Mouse (Mus musculus) forebrain, embryonic 13.5 days (tissue): ENCODE results near the gene Atf7. TPM values are rescaled to one million over a fixed set of nuclear protein-coding genes. Genes with fewer than 3 reads are reported as not detected.

Source experiments
- ATAC-seq: fragments of 200-750 bp; cut with Nextera tagmentation; 2 replicates; pipeline ENCODE4 v1.8.0; 2017
- H3K27ac ChIP-seq: fragments of 300-500 bp; sonication (generic); 2 replicates; pipeline ENCODE4 v1.5.1; 2015; ENCODE audit warnings: inconsistent platforms, mild to moderate bottlenecking, moderate library complexity
- H3K27me3 ChIP-seq: fragments of 300-500 bp; sonication (generic); 2 replicates; pipeline ENCODE4 v1.6.1; 2015; ENCODE audit warnings: mild to moderate bottlenecking, inconsistent platforms
- H3K36me3 ChIP-seq: fragments of 300-500 bp; sonication (generic); 2 replicates; pipeline ENCODE4 v1.6.1; 2015; ENCODE audit warnings: mild to moderate bottlenecking, inconsistent platforms; ENCODE audit not compliant: poor library complexity, severe bottlenecking
- H3K4me1 ChIP-seq: fragments of 300-500 bp; sonication (generic); 2 replicates; pipeline ENCODE4 v1.6.1; 2015; ENCODE audit warnings: inconsistent platforms
- H3K4me2 ChIP-seq: fragments of 300-500 bp; sonication (generic); 2 replicates; pipeline ENCODE4 v1.6.1; 2015; ENCODE audit warnings: inconsistent platforms, mild to moderate bottlenecking, moderate library complexity
- H3K4me3 ChIP-seq: fragments of 300-500 bp; sonication (generic); 2 replicates; pipeline ENCODE4 v1.5.1; 2015; ENCODE audit warnings: mild to moderate bottlenecking, inconsistent platforms
- H3K9ac ChIP-seq: fragments of 300-500 bp; sonication (generic); 2 replicates; pipeline ENCODE4 v1.6.1; 2015; ENCODE audit warnings: mild to moderate bottlenecking, inconsistent platforms
- H3K9me3 ChIP-seq: fragments of 300-500 bp; sonication (generic); replicated peaks from 2 replicates; pipeline ENCODE4 v1.6.1; 2016; ENCODE audit warnings: inconsistent platforms
- WGBS: fragments of 180-500 bp; shearing (Covaris S2); methylation state at CpG from one replicate; pipeline ENCODE4 v1.1.7; 2015; 5-methylcytosine and 5-hydroxymethylcytosine counted together
- microRNA counts: library from miRNA; unstranded; fragments of <30 nt; microRNA quantifications from one replicate; lab custom pipeline; 2016
- microRNA-seq: library from miRNA; unstranded; fragments of <30 nt; microRNA quantifications from one replicate; pipeline ENCODE4, GENCODE M21; 2016
- polyA plus RNA-seq: library from polyadenylated mRNA; unstranded; fragments of >200 nt; fragmentation: Nextera tagmentation; extraction: Ambion mirVana; gene quantifications from 2 replicates; pipeline ENCODE4 v1.2.1, GENCODE M21; 2015

Atf7 gene
- polyA plus RNA-seq, 1 experiment from 2014 or later = 22.1 TPM

- no peaks in the 10 kb centered on the region for H3K4me1 ChIP-seq
- no peak overlapping the region for H3K9ac ChIP-seq
- H3K27me3 ChIP-seq = no peaks in the 10 kb centered on the region
- peaks cover 91% of the 10 kb centered on the region for H3K36me3 ChIP-seq
- H3K9me3 ChIP-seq = no peaks in the 10 kb centered on the region
- H3K4me2 ChIP-seq = no peak overlapping the region
- 87% methylated on average over 19 of the region's 19 CpGs for WGBS
- H3K27ac ChIP-seq = no peak overlapping the region
- ATAC-seq = peak; percentile 6; the same call in 1 of the 2 replicates
- H3K4me3 ChIP-seq = no peak overlapping the region
Observed at GRCm38 (mm10) chr15:102501084-102501814, 124.0 kb downstream of the Atf7 start.

GRCm38 (mm10) chr15:102500479-102500878 lies 124.8 kb downstream of the Atf7 start:
- H3K9ac ChIP-seq = no peak overlapping the region

GRCm38 (mm10) chr15:102499851-102500250 lies 125.4 kb downstream of the Atf7 start:
- Histone ChIP-seq H3K27me3 (no peaks in the 10 kb centered on the region), H3K4me1 (no peaks in the 10 kb centered on the region), H3K36me3 (peaks cover 94% of the 10 kb centered on the region), H3K27ac (no peak overlapping the region), H3K9me3 (no peaks in the 10 kb centered on the region), H3K4me2 (no peak overlapping the region), H3K9ac (no peak overlapping the region), H3K4me3 (no peak overlapping the region)
- WGBS = 91% methylated on average over 6 of the region's 6 CpGs
- ATAC-seq = no peak

More at GRCm38 (mm10) chr15:102500479-102500878, 124.8 kb downstream of the Atf7 start:
- ATAC-seq = no peak
- H3K4me3 ChIP-seq = no peak overlapping the region
- H3K27me3 ChIP-seq = no peaks in the 10 kb centered on the region
- no peak overlapping the region for H3K27ac ChIP-seq
- H3K4me2 ChIP-seq = no peak overlapping the region
- WGBS = 91% methylated on average over 5 of the region's 5 CpGs
- no peaks in the 10 kb centered on the region for H3K9me3 ChIP-seq
- no peaks in the 10 kb centered on the region for H3K4me1 ChIP-seq
- peaks cover 94% of the 10 kb centered on the region for H3K36me3 ChIP-seq

GRCm38 (mm10) chr15:102499370-102499769 lies 125.9 kb downstream of the Atf7 start:
- Histone ChIP-seq H3K4me1 (no peaks in the 10 kb centered on the region), H3K27me3 (no peaks in the 10 kb centered on the region), H3K4me2 (no peak overlapping the region), H3K36me3 (peaks cover 94% of the 10 kb centered on the region), H3K9me3 (no peaks in the 10 kb centered on the region), H3K4me3 (no peak overlapping the region), H3K27ac (no peak overlapping the region), H3K9ac (no peak overlapping the region)
- ATAC-seq = no peak
- 72% methylated on average over 3 of the region's 3 CpGs for WGBS

- Histone ChIP-seq H3K27me3 (no peaks in the 10 kb centered on the region), H3K4me3 (no peak overlapping the region), H3K9ac (no peak overlapping the region), H3K27ac (no peak overlapping the region), H3K9me3 (no peaks in the 10 kb centered on the region), H3K4me2 (no peak overlapping the region), H3K36me3 (peaks cover 94% of the 10 kb centered on the region), H3K4me1 (no peaks in the 10 kb centered on the region)
- WGBS = 87% methylated on average over 3 of the region's 3 CpGs
- no peak for ATAC-seq
Observed at GRCm38 (mm10) chr15:102498322-102498721, 126.9 kb downstream of the Atf7 start.

GRCm38 (mm10) chr15:102487664-102488063 lies 137.6 kb downstream of the Atf7 start:
- H3K9me3 ChIP-seq = no peaks in the 10 kb centered on the region
- 96% methylated on average over 1 of the region's 1 CpGs for WGBS
- peaks cover 88% of the 10 kb centered on the region for H3K36me3 ChIP-seq
- no peaks in the 10 kb centered on the region for H3K27me3 ChIP-seq
- H3K27ac ChIP-seq = no peak overlapping the region
- no peak overlapping the region for H3K9ac ChIP-seq
- no peaks in the 10 kb centered on the region for H3K4me1 ChIP-seq
- H3K4me3 ChIP-seq = no peak overlapping the region
- no peak for ATAC-seq
- no peak overlapping the region for H3K4me2 ChIP-seq

- Histone ChIP-seq H3K27ac (no peak overlapping the region), H3K4me1 (no peaks in the 10 kb centered on the region), H3K36me3 (peaks cover 92% of the 10 kb centered on the region), H3K4me2 (no peak overlapping the region), H3K27me3 (no peaks in the 10 kb centered on the region), H3K4me3 (no peak overlapping the region), H3K9ac (no peak overlapping the region), H3K9me3 (no peaks in the 10 kb centered on the region)
- ATAC-seq = no peak
- 89% methylated on average over 12 of the region's 12 CpGs for WGBS
Observed at GRCm38 (mm10) chr15:102485853-102486252, 139.4 kb downstream of the Atf7 start.

- Histone ChIP-seq H3K4me1 (no peaks in the 10 kb centered on the region), H3K36me3 (peaks cover 91% of the 10 kb centered on the region), H3K27me3 (no peaks in the 10 kb centered on the region), H3K9me3 (no peaks in the 10 kb centered on the region), H3K4me2 (no peak overlapping the region), H3K9ac (no peak overlapping the region), H3K27ac (no peak overlapping the region), H3K4me3 (no peak overlapping the region)
- 97% methylated on average over 3 of the region's 3 CpGs for WGBS
- no peak for ATAC-seq
Observed at GRCm38 (mm10) chr15:102483136-102483535, 142.1 kb downstream of the Atf7 start.

MicroRNAs encoded within 50 kb of the gene (microRNA counts, 519-probe panel; counts per million panel counts)
- microRNA mmu-miR-688 (lab: Ali Mortazavi, UCI) = 177 counts per million, percentile 53 among the panel's probes with 10 or more counts

Small RNAs within 50 kb of the gene (microRNA-seq; reads per million reads assigned to microRNA genes)
- gene Mir688 = not detected

Other genes starting within 250 kb of the Atf7 start
- 7.0 and 8.1 TPM in 2 replicates for gene Sp1, start 219.3 kb downstream of the Atf7 start, polyA plus RNA-seq
- 0.19 and 0.20 TPM in 2 replicates for gene Amhr2, start 180.1 kb downstream of the Atf7 start, polyA plus RNA-seq
- 88.9 and 90.9 TPM in 2 replicates for gene Prr13, start 166.4 kb downstream of the Atf7 start, polyA plus RNA-seq
- 198 and 212 TPM in 2 replicates for gene Pcbp2, start 154.9 kb downstream of the Atf7 start, polyA plus RNA-seq
- 6.6 and 13.4 TPM in 2 replicates for gene Gm10337, start 121.7 kb downstream of the Atf7 start, polyA plus RNA-seq
- gene Map3k12, start 108.4 kb downstream of the Atf7 start, polyA plus RNA-seq = 37.6 and 40.4 TPM in 2 replicates
- 87.7 and 103 TPM in 2 replicates for gene Tarbp2, start 107.3 kb downstream of the Atf7 start, polyA plus RNA-seq
- 1.6 and 3.9 TPM in 2 replicates for gene Npff, start 100.5 kb downstream of the Atf7 start, polyA plus RNA-seq
- gene Gm28047, start 397 bp downstream of the Atf7 start, polyA plus RNA-seq = not detected in 2 replicates
- 52.3 and 79.6 TPM in 2 replicates for gene Atp5g2, start 46.9 kb upstream of the Atf7 start, polyA plus RNA-seq
- gene Calcoco1, start 96.7 kb upstream of the Atf7 start, polyA plus RNA-seq = 45.0 and 48.7 TPM in 2 replicates